Mouse (Mus musculus) erythroblast, embryonic 14.5 days (primary cell): ENCODE measurements around the gene Ccdc15.

Experiments used
- GATA1 ChIP-seq: IDR thresholded peaks from 2 replicates; pipeline ENCODE4 v1.6.1; 2012; ENCODE audit warnings: low read length, inconsistent platforms, mixed read lengths
- TAL1 ChIP-seq: IDR thresholded peaks from 3 replicates; pipeline ENCODE4 v1.6.1; 2012; ENCODE audit warnings: low read length, inconsistent platforms, mixed read lengths

DNA sequence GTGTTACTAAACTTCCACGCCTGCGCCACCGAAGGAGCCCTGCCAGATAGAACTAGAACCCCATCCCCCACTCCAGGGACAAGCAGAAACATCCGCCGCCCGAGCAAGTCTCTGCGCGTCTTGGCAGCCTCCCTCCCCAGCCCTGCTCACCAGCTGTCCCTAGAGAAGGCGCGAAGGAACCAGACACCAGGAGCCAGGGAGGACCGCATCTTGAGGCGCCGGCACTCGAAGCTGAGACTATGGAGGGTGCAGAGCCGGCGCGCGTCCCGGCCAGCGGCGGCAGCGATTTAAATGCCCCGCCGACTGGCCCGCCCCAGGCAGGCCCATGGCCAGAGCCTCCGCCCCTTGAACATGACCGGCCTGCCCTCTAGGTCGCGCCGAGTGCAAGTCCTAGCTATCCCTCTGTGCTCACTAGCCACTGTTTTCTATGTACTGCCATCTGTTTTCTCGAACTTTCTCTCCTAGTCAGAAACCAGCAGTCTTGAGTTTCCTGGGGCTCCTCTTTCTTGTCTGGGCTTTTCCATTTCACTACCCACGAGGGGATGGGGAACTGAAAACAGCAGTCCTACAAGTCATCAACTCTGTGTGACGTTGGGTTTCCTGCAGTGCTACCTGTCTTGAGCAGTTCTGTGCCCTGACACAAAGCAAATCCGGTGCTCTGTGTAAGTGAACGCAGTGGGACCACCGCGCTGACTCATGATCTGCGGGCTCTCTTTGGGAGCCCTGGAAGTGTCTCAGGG lies 92.9 kb downstream of the Ccdc15 start, which contains the start of gene Slc37a2:
- TF ChIP-seq GATA1: no peak
- TF ChIP-seq TAL1: no peak
